ENCODE assay signal across 11 mouse cellular contexts in genomic region chr2:32756674-32757055, GRCm38 (mm10). TPM values are rescaled to one million over a fixed set of nuclear protein-coding genes. Genes with fewer than 3 reads are reported as not detected.
DNase-seq lines count a peak whose midpoint lies in the region; ATAC-seq and TF ChIP-seq lines count a peak whose summit lies in the region.
"Had no signal": no experiment of that assay in that cellular context is flagged by ENCODE, and none has a peak within 500 bp of the region (broad histone marks: within the 10 kb centered on the region; RNA-seq: fewer than 3 reads in every experiment).

No protein-coding gene starts in this region.

- WGBS in hindbrain, embryonic 11.5 days, result 37% methylated on average over 6 of the region's 6 CpGs
- WGBS in liver, embryonic 16.5 days (ENCODE audit: insufficient replicate concordance), result 37% methylated on average over 6 of the region's 6 CpGs

- 0 out of 2 replicates have a peak, but pooled peaks have one; percentile 2 for ATAC-seq in cerebellum, adult (ENCODE audit: insufficient number of reproducible peaks, low FRiP score, low TSS enrichment)
- peak; percentile 20; the same call in 1 of the 2 replicates for ATAC-seq in hindbrain, embryonic 11.5 days (ENCODE audit: low FRiP score)
- ATAC-seq in liver, embryonic 16.5 days (ENCODE audit: low read depth), result no peak

- TF ChIP-seq CTCF in C2C12 (IDR thresholded peaks at IDR 0.05; ENCODE audit: control insufficient read depth, insufficient read depth, insufficient read length), result no peak

- H3K9ac ChIP-seq in hindbrain, embryonic 11.5 days (ENCODE audit: low read depth, low read length), result no peak overlapping the region
- no peak overlapping the region for H3K9ac ChIP-seq in liver, embryonic 16.5 days (ENCODE audit: low read depth, low read length)

- peak overlapping the region; percentile 55 for H3K4me3 ChIP-seq in C2C12 (ENCODE audit: insufficient read depth, poor library complexity, severe bottlenecking)
- H3K4me3 ChIP-seq in hindbrain, embryonic 11.5 days (ENCODE audit: low read depth, low read length), result no peak overlapping the region
- H3K4me3 ChIP-seq in liver, embryonic 16.5 days (ENCODE audit: low read depth, low read length), result peak overlapping the region; percentile 9; the same call in 1 of the 2 replicates

- peaks cover 6% of the 10 kb centered on the region for H3K27me3 ChIP-seq in C2C12 (ENCODE audit: control insufficient read depth, insufficient read depth, insufficient read length)
- no peaks in the 10 kb centered on the region for H3K27me3 ChIP-seq in hindbrain, embryonic 11.5 days (ENCODE audit: control insufficient read depth, insufficient read depth, low read length)
- H3K27me3 ChIP-seq in liver, embryonic 16.5 days (ENCODE audit: control insufficient read depth, insufficient read depth, low read depth, low read length), result no peaks in the 10 kb centered on the region

- no peak overlapping the region for H3K4me2 ChIP-seq in hindbrain, embryonic 11.5 days (replicated peaks; ENCODE audit: low read depth, low read length)
- peak overlapping the region; percentile 99; the same call in 1 of the 2 replicates for H3K4me2 ChIP-seq in liver, embryonic 16.5 days (ENCODE audit: low read depth, low read length)

- H3K36me3 ChIP-seq in C2C12 (ENCODE audit: control insufficient read depth, insufficient read depth), result peaks cover 5% of the 10 kb centered on the region
- H3K36me3 ChIP-seq in hindbrain, embryonic 11.5 days (ENCODE audit: control insufficient read depth, insufficient read depth, low read length), result no peaks in the 10 kb centered on the region; the same call in 1 of the 2 replicates
- H3K36me3 ChIP-seq in liver, embryonic 16.5 days (ENCODE audit: control insufficient read depth, insufficient read depth), result no peaks in the 10 kb centered on the region

- peaks cover 3% of the 10 kb centered on the region; the same call in 1 of the 2 replicates for H3K4me1 ChIP-seq in hindbrain, embryonic 11.5 days (replicated peaks; ENCODE audit: control insufficient read depth, insufficient read depth, low read length)
- H3K4me1 ChIP-seq in liver, embryonic 16.5 days (ENCODE audit: control insufficient read depth, low read depth, low read length), result peaks cover 7% of the 10 kb centered on the region

- no peak for DNase-seq in cerebellum, adult 18-20 months
- DNase-seq in hindbrain, embryonic 11.5 days (ENCODE audit: low spot score), result no peak
- no peak for DNase-seq in adrenal gland, adult (ENCODE audit: inconsistent age in 2 of 2, low spot score in 1 of 2)
- no peak for DNase-seq in adrenal gland, postnatal 10 days
- no peak for DNase-seq in embryo, embryonic 10.5 days (ENCODE audit: low spot score)

- H3K9me3 ChIP-seq in hindbrain, embryonic 11.5 days (ENCODE audit: control insufficient read depth, low read length), result no peaks in the 10 kb centered on the region
- H3K9me3 ChIP-seq in liver, embryonic 16.5 days (replicated peaks; ENCODE audit: control insufficient read depth, low read length), result no peaks in the 10 kb centered on the region

- H3ac ChIP-seq in C2C12 (ENCODE audit: control insufficient read depth, insufficient read length, low read depth), result no peak overlapping the region

- H3K79me2 ChIP-seq in C2C12 (ENCODE audit: control insufficient read depth, insufficient read depth), result no peaks in the 10 kb centered on the region

- H3K79me3 ChIP-seq in C2C12 (ENCODE audit: low read depth), result no peaks in the 10 kb centered on the region

- no peak overlapping the region for H3K27ac ChIP-seq in hindbrain, embryonic 11.5 days (ENCODE audit: low read depth, low read length)
- no peak overlapping the region for H3K27ac ChIP-seq in liver, embryonic 16.5 days (ENCODE audit: low read length)

TF ChIP-seq in C2C12, 6 proteins besides CTCF, POLR2A, EP300 and RAD21:
- no peak for TF ChIP-seq MYOD1 (IDR thresholded peaks at IDR 0.05; ENCODE audit: control insufficient read depth, insufficient read length, low read depth)
- TF ChIP-seq USF1 (IDR thresholded peaks at IDR 0.05; ENCODE audit: low read depth), result no peak
- TF ChIP-seq CEBPB (IDR thresholded peaks at IDR 0.05; ENCODE audit: low read depth), result no peak
- TF ChIP-seq FOSL1 (IDR thresholded peaks at IDR 0.05; ENCODE audit: insufficient read depth, low read length, poor library complexity, severe bottlenecking), result no peak
- TF ChIP-seq MYOG (IDR thresholded peaks at IDR 0.05; ENCODE audit: control insufficient read depth, extremely low read depth, insufficient read length), result no peak
- TF ChIP-seq MAX (IDR thresholded peaks at IDR 0.05), result no peak

RNA-seq across cellular contexts. Expression of gene Tor2a, which starts 0.4 kb away (rescaled TPM):
- polyA plus RNA-seq in C2C12 (2012; fragmentation: generic; extraction: Trizol), result 35.7 TPM
- polyA plus RNA-seq in hindbrain, embryonic 11.5 days (2014; fragmentation: Nextera tagmentation; extraction: Ambion mirVana), result 53.1 and 53.5 TPM in 2 replicates
- 25.7 and 26.1 TPM in 2 replicates for polyA plus RNA-seq in liver, embryonic 16.5 days (2015; fragmentation: Nextera tagmentation; extraction: Ambion mirVana)
- total RNA-seq in adrenal gland, postnatal 10 days (2021), result 10 to 100 TPM; 27.7 to 32.6 TPM

RNA-seq across cellular contexts. Expression of gene 6330409D20Rik, which starts 15.8 kb away (rescaled TPM):
- polyA plus RNA-seq in C2C12 (2012; fragmentation: generic; extraction: Trizol), result not detected
- polyA plus RNA-seq in hindbrain, embryonic 11.5 days (2014; fragmentation: Nextera tagmentation; extraction: Ambion mirVana), result 2.3 and 3.0 TPM in 2 replicates
- polyA plus RNA-seq in liver, embryonic 16.5 days (2015; fragmentation: Nextera tagmentation; extraction: Ambion mirVana), result not detected in 2 replicates
- total RNA-seq in adrenal gland, postnatal 10 days (2021), result under 1 TPM in 1 of 2 experiments, not detected in 1; 0.30 TPM
- total RNA-seq: gastrocnemius, postnatal 4 days; megakaryocyte progenitor cell, adult 5-6 weeks had no signal

RNA-seq across cellular contexts. Expression of gene Ttc16, which starts 18.8 kb away (rescaled TPM):
- 0.14 TPM for polyA plus RNA-seq in C2C12 (2012; fragmentation: generic; extraction: Trizol)
- polyA plus RNA-seq in hindbrain, embryonic 11.5 days (2014; fragmentation: Nextera tagmentation; extraction: Ambion mirVana), result 0.22 and 0.34 TPM in 2 replicates
- 0.07 and 0.11 TPM in 2 replicates for polyA plus RNA-seq in liver, embryonic 16.5 days (2015; fragmentation: Nextera tagmentation; extraction: Ambion mirVana)
- total RNA-seq in adrenal gland, postnatal 10 days (2021), result under 1 TPM in 1 of 2 experiments, not detected in 1; 0.15 TPM
- total RNA-seq: gastrocnemius, postnatal 4 days; megakaryocyte progenitor cell, adult 5-6 weeks had no signal

RNA-seq across cellular contexts. Expression of gene Ptrh1, which starts 18.9 kb away (rescaled TPM):
- 83.9 TPM for polyA plus RNA-seq in C2C12 (2012; fragmentation: generic; extraction: Trizol)
- polyA plus RNA-seq in hindbrain, embryonic 11.5 days (2014; fragmentation: Nextera tagmentation; extraction: Ambion mirVana), result 4.2 and 4.3 TPM in 2 replicates
- polyA plus RNA-seq in liver, embryonic 16.5 days (2015; fragmentation: Nextera tagmentation; extraction: Ambion mirVana), result 1.2 TPM in 2 replicates
- total RNA-seq in adrenal gland, postnatal 10 days (2021), result 1 to 10 TPM; 4.8 to 5.0 TPM

RNA-seq across cellular contexts. Expression of gene Cfap157, which starts 27.6 kb away (rescaled TPM):
- 0.81 TPM for polyA plus RNA-seq in C2C12 (2012; fragmentation: generic; extraction: Trizol)
- 0.80 and 0.98 TPM in 2 replicates for polyA plus RNA-seq in hindbrain, embryonic 11.5 days (2014; fragmentation: Nextera tagmentation; extraction: Ambion mirVana)
- 0.05 TPM in 1 of 2 replicates, not detected in the other for polyA plus RNA-seq in liver, embryonic 16.5 days (2015; fragmentation: Nextera tagmentation; extraction: Ambion mirVana)
- not detected for total RNA-seq in adrenal gland, postnatal 10 days (2021)
- total RNA-seq: gastrocnemius, postnatal 4 days; megakaryocyte progenitor cell, adult 5-6 weeks had no signal
- polyA plus RNA-seq: spleen, adult 2 months had no signal
